Mouse (Mus musculus) adrenal gland, postnatal 25 days (tissue): Measurements from ENCODE around the gene Rab38. TPM values are rescaled to one million over a fixed set of nuclear protein-coding genes. Genes with fewer than 3 reads are reported as not detected.

Source experiments
- DNase-seq: peaks from one replicate; pipeline ENCODE4 v3.0.0; 2021; ENCODE audit warnings: mixed read lengths
- long read RNA-seq: library from polyadenylated mRNA; stranded (forward); transcript quantifications from one replicate; pipeline ENCODE4 v2.0.0, GENCODE M21; 2021
- total RNA-seq: library from RNA; stranded (reverse); gene quantifications from 2 replicates; pipeline ENCODE4 v1.2.3, GENCODE M21; 2021

The Rab38 gene
- 0.33 TPM in 1 of 2 replicates, not detected in the other for total RNA-seq
- long read RNA-seq: 0 reads

DNA sequence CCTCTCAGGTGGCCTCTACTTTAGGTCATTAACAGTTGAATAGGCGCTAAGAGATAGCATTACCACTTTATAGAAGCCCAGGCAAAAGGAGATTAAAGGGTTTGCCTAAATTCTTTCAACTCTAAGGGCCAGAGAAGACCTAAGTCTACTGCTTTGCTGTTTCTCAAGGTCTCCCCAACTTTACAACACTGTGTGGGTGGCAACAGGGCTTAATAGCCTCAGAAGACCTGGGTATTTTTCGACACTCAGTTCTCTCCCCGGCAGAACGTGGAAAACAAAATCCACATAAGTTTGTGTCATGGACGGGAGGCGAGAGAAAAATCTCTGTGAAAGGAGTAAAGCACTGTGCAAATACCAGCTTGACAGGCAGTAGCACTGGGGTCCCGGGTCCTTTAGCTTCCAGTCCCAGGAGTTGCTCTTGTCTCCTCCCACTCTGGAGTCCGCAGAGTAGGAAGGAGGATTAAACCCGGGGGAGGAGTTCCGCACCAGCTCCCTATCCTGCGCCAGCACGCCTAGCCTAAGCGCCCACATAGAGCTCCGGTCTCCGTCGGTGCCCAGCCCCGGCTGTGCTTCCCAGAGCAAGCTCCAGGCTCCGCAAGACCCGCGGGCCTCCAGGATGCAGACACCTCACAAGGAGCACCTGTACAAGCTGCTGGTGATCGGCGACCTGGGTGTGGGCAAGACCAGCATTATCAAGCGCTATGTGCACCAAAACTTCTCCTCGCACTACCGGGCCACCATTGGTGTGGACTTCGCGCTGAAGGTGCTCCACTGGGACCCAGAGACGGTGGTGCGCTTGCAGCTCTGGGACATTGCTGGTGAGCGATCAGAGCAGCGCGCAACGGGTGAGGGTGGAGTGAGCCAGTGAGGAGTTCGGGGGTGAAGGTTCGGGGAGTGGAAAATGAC, at the start of gene Rab38:
Rab38 (plus strand) TSS at position 488 of the 906 bp plus-strand sequence.
- peak; percentile 21 for DNase-seq

DNA sequence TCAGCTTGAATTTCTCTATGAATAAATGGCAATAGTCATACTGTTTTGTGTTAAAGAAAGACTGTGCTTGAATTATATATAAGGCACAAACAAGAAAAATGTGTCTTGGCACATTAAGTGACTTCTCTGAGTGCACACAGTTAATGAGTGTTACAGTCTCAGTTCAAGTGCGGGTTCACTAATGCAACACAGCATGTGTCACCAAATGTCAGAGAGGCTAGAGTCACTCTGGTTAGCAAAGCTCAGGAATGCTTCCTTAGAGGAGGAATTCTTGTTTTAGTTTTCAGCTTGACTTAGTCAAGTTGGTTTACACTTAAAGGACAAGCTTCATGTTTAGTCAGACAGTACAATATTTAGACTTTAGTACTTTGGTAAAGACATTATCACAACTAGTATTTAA, 35.5 kb upstream of the Rab38 start:
- no peak for DNase-seq

DNA sequence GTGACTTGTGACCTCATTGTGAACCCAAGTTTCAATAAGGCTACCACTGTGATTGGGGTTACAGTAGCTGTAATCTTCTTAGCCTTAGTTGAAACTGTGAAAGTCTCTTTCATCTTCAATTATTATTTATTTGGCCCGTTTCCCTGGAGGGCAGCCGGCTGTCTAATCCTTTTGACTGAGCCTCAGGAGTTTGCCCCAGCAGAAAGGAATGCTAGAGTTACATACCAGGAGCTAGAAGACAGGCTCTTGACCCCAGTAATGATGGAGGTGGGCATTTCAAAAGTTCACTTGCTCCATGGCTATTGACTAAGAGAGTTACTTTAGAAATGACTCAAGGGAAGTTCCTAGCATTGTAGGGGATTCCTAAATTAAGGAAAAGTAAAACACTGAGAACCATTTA, 34.3 kb upstream of the Rab38 start:
- DNase-seq: no peak

DNA sequence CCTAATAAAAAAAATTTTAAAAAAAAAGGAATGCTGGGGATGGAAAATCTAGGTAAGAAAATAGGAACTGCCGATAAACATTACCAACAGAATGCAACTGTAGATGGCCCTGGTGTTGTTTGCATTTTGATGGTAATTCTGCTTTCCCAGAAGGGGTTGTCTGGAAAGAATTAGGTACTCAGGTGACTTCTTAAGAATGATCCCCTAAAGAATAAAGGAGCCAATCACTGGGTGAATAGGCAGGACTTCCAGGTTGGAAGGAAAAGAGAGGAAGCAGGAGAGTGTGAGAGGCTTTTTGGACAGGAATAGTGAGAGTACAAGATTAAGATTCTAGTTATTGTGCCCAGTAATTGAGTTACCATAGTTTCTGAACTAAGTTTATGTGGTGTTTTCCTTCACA, 24.8 kb upstream of the Rab38 start:
- DNase-seq: no peak

DNA sequence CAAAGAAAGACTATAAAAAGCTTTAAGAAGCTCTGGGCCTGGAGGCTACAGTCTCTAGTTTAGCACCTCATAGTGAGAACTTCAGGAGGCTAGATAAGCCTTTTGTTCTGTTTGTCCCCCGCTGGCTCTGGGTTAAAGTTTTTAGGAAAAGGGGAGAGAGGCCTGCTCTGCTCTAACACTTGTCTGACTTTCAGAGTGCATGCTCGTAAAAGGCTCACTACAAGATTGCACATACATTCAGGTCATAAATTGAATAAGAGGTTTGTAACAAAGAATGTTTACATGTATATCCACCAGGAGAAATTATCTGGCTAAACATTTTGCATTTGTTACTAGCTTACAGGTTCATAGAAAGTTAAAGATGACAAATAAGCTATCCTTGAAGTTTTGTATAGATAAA, 23.6 kb upstream of the Rab38 start:
- no peak for DNase-seq

DNA sequence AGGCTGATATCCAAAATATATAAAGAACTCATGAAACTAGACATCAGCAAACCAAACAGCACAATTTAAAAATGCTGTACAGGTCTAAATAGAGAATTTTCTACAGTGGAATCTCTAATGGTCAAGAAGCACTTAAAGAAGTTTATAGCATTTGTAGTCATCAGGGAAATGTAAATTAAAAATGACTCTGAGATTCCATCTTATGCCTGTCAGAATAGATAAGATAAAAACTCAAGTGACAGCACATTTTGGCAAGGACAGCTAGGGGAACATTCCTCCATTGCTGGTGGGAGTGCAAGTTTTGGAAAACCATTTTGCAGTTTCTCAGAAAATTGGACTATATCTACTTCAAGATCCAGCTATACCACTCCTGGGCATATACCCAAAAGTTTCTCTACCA, 8.3 kb upstream of the Rab38 start:
- no peak for DNase-seq

DNA sequence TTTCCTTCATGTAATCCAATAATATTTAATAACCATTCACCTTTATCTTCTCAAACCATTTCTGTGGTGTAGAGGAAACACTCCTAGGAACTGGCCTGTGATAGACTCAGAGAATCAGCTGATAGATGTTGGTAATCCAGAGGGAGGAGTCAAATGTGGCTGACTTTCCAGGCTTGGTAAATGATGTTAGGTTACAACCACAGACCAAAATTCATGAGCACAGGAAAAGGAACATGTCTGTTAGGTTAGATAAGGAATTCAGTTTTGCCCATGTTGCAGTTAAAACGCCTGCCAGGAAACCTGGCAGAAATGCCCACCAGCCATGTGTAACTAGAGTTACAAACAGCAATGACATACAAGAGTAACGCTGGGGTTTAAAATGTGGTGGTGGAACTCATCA, 6.2 kb upstream of the Rab38 start:
- no peak for DNase-seq

DNA sequence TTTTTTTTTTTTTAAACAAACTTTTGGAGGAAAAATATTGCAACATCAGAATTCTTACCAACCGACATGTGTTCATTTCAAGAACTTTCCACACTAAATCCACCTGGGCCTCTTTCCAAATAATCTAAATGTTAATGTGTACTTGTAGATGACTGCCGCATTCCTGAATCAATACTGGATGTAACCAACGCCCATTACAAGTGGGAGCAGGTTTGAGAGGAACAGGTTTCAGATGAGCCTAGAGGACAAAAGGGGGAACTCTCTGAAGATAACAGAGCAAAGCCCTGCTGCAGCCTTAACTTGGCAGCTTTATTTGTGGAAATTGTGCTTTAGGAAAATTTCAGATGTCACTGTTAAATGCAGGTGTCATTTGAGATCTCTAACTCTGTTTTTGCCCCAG, 4.3 kb upstream of the Rab38 start:
- no peak for DNase-seq

DNA sequence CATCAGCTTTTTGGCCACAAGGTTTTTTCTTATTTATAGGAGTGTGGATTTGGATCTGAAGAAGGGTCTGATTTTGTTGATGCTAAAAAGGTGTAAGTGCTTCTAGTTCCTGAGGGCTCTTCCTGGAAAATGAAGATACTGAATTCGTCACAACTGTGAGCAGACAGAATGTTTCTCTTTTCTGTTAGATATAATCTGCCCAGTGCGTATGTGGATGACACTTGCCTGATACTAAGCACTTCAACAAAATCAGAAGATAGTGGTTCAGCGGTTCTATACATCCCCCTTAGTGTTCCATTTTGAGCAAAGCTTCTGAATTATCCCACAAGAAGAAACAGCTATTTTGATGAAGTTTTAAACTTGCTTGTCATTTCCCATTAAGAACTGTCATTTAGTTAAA, 2.6 kb upstream of the Rab38 start:
- DNase-seq: no peak

DNA sequence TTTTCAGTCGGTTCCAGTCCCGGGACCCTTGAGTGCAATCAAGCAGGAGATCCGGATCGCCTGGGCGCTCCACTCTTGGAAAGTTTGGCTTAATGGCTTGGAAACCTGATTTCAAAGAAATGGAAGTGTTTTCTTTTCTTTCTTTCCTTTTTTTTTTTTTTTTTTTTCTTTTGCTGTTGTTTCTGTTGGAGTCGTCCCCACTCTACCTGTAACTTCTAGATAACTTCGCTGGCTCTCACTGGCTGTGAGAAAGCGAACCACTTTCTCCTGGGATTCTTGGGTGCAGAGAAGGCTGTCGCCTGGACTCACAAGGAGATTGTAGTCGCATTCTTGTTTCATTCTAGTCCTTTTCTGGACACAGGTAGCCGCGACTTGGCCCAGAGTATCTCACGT, 615 bp downstream of the Rab38 start:
- no peak for DNase-seq

DNA sequence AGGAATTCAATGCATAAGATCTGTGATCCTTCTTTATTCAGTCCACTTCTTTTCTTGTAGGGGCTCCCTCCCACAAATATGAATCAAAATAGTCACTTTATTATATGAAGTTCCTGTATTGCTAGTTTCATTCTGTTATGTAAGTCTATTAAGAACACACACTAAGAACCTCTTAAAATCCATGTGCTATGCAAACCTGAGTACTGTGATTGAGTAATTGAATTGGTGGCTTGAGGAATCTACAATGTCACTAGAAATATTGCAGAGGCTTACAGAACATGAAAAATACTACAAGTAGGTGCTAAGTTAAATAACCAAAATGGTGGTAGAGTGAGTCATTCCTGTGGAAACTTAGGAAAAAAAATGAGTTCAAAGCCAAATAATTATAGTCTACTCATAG, 10.2 kb downstream of the Rab38 start:
- DNase-seq: no peak

DNA sequence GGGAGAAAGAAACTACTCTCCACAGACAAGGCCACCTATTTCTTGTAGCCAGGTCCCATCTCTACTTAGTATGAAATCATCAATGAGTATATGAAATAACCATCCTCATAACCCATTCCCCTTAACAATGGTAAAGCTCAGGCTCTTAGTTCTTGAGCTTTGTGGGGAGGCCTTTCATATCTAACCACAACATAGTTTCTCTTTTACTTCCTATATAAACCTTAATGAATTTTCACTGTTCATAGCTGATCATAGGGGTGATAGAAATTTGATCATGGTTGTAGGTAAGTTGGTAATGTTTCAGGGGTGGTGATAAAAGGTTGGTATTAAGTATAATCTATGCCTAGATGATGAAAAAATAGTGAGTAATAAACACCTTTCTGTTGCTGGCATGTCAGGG, 12.6 kb downstream of the Rab38 start:
- DNase-seq: no peak

DNA sequence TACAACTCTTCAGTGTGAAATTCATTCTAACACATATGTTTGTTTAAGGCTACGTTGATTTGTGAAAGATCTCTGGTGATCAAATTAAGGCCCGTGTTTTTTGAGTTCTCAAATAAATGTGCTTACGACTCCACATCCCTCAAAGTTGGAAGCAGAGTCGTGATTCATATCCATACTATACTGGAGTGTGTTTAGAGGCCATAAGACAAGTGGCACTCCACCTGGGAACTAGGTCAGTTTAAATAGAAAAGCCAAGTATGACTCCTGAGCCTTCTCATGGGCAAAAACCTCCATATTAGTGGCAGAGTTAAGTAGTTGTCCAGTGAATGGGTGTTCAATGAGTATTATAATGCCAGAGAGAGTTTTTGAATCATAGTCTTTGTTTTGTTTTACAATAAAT, 13.4 kb downstream of the Rab38 start:
- no peak for DNase-seq

DNA sequence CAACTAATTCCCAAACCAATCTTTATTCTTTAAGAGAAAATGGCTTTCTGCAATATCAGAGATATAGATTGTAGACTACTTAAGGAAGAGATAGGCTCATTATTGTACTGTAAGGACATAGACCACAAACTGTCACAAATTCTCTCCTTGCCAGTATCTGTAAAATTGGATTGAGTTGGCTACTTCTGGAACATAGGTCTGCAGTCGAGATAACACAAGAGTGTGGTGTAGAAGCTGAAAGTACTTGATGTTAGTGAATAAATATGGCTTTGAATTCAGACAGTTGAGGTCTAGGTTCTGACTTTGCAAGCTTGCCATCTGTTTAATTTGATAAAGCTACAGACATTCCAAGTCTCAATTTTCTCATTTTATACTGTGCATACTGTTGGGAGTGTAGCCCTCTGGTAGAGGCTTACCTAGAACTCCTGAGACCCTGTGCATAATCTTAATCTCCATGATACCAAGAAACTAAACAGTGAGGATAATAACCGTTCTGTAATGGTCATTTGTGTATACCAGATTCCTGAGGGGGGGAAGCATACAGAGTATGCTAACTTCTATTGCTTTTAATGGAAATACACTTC, 15.3 kb downstream of the Rab38 start:
- DNase-seq: no peak

DNA sequence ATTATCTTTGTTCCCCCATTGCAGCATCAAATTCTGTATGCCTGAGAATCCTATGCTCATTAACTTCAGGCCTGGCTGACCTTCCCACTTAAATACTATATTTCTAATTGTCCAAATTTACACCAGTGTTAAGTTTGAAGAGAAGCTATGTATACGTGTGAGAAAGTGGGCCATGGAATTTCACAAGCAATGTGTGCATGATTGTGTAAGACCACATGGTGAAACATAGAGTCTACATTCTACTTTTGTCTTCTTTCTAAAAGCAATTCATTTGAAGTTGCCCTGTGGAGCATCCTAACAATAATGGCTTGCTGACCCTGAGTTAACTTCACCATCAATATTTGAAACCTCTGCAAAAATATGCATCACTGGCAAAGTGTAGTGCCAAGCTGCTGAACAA, 23.2 kb downstream of the Rab38 start:
- DNase-seq: no peak

DNA sequence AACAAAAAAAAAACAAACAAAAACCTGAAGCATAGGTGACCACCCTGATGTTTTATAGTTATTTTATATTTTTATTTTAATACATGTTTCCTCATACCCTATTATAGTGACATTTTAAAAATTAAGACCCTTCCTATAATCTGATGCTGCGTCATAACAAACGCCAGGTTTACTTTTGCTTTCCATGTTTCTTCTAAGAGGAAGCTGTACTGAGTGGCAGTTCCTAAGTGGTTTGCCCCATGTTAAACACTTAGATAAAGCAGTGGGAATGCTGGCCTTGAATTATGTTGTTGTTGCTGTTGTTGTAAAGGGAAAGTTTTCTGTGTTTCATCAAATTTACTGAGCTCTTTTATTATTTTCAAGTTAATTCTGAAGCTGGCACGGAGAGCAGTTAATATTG, 27.8 kb downstream of the Rab38 start:
- DNase-seq: no peak

DNA sequence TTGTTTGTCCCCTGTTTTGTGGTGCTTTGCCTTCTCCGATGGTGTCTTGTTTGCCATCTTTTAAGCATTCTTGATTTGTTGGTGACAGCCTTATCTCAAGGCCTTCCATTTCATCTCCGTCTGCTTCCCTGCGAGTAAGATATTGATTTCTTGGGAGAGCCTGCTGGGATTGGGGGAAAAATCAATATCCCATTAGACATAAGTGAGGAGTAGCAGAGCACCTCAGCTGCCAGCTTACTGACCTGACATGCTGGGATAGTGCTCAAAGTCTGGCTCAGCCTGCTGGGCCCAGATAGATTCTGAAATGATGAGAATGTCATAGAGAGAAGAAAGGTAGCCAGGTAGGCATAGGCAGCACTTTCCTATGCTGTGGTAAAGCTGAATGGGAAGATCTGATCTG, 37.7 kb downstream of the Rab38 start:
- no peak for DNase-seq

DNA sequence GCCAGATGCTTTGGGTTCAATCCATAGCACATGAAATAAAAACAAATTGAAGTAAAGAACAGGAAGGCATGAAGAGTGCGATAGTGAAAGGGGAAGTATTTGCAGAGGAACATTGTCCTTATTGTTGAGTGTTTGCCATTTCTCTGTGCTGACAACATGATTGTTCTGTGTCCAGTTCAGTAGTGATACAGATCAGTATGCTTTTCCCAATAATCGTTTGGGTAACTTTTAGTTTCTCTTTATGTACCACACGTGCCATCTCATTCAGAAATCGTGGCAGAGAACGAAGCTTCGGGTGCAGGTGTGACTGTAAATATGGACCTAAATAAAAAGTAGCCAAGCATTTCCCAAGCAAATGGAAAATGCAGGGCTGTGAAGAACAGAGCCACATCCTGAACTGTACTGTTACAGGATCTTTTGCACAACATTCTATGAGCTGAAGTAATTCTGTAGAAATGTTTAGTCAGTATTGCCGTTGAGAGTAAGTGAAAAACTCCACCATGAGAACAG, 52.1 kb downstream of the Rab38 start:
- no peak for DNase-seq

DNA sequence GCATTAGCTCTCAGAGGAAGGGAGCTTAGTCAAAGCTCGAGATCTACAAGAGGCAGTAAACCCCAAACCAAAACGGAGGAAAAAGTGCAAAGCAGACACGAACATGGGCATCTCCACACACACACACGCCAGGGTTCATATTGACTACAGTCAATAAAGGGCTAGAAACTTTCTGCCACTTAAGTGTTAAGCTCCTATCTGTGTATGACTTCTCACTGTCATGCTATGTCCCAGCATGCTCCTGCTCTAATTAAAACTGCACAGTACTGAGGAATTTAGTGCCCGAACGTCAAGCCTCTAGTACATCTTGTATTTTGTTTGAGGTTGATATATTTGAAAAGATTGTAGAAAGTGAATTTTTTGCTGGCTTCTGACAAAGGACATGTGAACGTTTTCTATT, 52.6 kb downstream of the Rab38 start:
- DNase-seq: no peak

DNA sequence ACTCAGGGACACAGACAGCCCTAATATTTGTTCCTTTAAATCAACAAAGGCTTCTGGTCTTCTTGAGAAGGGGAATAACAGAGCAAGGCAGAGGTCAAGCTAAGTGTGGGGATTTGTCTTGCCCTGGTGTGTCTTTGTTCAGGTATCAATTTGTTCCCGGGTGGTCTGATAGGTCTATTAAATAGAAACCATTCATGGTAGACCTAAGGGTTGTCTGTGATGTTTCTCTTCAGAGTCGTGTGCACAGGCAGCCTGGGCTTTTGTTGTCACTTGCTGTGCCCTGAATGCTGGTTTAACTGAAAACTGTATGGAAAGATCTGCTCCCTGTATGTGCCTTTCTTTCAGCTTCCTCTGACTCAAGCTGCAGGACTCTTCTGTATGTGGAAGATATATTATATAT, 60.9 kb downstream of the Rab38 start:
- no peak for DNase-seq

DNA sequence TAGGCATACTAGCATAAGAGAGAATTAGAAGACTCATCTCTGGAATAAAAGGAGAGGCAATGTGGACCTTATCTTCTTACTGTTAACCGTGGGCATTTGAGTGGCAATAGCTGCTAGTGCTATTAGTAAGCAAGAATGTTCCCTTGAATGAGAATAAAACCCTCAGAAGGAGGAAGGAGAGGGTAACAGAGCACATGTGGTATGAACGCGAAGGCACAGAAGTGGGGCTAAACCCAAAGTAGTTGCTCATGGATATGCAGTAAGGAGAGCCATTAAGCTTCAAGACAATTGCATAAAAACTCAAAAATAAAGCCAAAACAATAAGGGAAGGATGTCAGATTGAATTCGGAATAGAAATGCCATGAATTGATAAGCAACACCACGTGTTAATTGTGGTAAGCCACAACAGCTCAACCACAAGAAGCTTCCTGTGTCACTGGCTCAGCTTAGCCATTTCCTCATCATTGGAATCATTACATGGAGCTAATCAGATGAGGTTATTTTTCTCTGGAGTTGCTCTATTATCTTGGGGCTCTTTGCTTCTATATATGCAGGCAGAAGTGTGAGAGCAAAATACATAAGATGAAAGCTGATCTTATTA, 72.2 kb downstream of the Rab38 start:
- no peak for DNase-seq

DNA sequence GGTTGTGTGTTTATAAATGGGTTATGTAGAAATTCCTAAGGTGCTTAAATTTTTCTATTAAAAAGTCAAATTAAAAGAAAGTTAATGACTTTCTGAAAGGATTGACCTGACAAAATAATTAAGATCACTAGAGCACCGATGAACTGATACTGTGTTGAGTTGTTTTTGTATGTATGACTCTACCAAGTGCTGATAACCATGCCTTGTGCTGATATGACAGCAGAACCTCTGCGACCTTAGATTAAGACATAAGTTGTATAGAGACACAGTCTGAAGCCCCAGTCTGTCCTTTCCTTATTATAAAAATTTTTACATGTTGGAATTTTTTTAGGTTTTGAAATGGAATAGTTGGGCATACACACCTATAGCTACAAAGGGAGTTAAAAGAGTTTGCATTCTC, 79.7 kb downstream of the Rab38 start:
- DNase-seq: no peak

DNA sequence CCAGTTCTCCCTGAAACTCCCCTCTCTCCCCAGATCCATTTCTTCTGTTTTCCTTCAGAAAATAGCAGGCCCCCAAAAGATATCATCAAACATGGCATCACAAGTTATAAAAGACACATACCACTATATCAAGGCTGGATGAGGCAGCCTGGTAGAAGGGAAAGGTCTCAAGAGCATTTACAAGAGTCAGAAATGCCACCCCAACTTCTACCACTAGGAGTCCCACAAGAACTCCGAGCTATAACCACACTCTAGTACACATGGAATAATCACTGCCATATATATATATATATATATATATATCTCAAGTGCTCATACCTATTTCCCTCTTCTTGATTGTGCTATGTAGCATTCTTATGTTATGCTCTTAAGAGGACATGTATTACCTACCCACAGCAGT, 92.4 kb downstream of the Rab38 start:
- no peak for DNase-seq
